Mouse (Mus musculus) thymus, adult 2 months (tissue): Measurements from ENCODE around the gene Myrf. TPM values are rescaled to one million over a fixed set of nuclear protein-coding genes. Genes with fewer than 3 reads are reported as not detected.

Source experiments
- DNase-seq: peaks from one replicate; pipeline ENCODE4 v3.0.0; 2021
- H3K27ac ChIP-seq: fragments of 200-500 bp; 2 replicates; pipeline ENCODE4 v1.5.1; 2012; ENCODE audit warnings: low read length, control low read depth; ENCODE audit not compliant: control insufficient read depth, insufficient read depth
- H3K27me3 ChIP-seq: fragments of 200-500 bp; 2 replicates; pipeline ENCODE4 v1.6.1; 2012; ENCODE audit warnings: mild to moderate bottlenecking, low read length, moderate library complexity, mixed read lengths; ENCODE audit not compliant: control insufficient read depth, insufficient read depth
- H3K36me3 ChIP-seq: fragments of 200-500 bp; 2 replicates; pipeline ENCODE4 v1.6.1; 2012; ENCODE audit warnings: mild to moderate bottlenecking, low read length, moderate library complexity; ENCODE audit not compliant: control insufficient read depth, insufficient read depth
- H3K4me1 ChIP-seq: fragments of 200-500 bp; replicated peaks from 2 replicates; pipeline ENCODE4 v1.6.1; 2012; ENCODE audit warnings: low read length; ENCODE audit not compliant: control insufficient read depth, insufficient read depth
- H3K4me3 ChIP-seq: fragments of 200-500 bp; 2 replicates; pipeline ENCODE4 v1.5.1; 2012; ENCODE audit warnings: mild to moderate bottlenecking, low read length, control low read depth, moderate library complexity; ENCODE audit not compliant: control insufficient read depth, insufficient read depth
- CTCF ChIP-seq: fragments of 200-500 bp; IDR thresholded peaks from 2 replicates; pipeline ENCODE4 v1.5.1; 2012; ENCODE audit warnings: mild to moderate bottlenecking, control low read depth, low read length, moderate library complexity, borderline replicate concordance; ENCODE audit not compliant: control insufficient read depth, poor library complexity, insufficient read depth; ENCODE audit errors: extremely low read depth
- POLR2A ChIP-seq: fragments of 200-500 bp; IDR thresholded peaks from 2 replicates; pipeline ENCODE4 v1.6.1; 2012; ENCODE audit warnings: mild to moderate bottlenecking, low read length, control low read depth, moderate library complexity; ENCODE audit not compliant: control insufficient read depth, poor library complexity, insufficient read depth; ENCODE audit errors: extremely low read depth
- WGBS: fragments of 180-500 bp; shearing (Covaris S2); methylation state at CpG from one replicate; pipeline ENCODE4 v1.1.7; 2018; 5-methylcytosine and 5-hydroxymethylcytosine counted together
- polyA plus RNA-seq: library from polyadenylated mRNA; depleted of rRNA; stranded (reverse); fragments of >200 nt; gene quantifications from 2 replicates; pipeline ENCODE4 v1.2.3, GENCODE M21; 2012

The Myrf gene
- polyA plus RNA-seq, 1 experiment: 4.9 TPM

- peak; percentile 71 for DNase-seq
- no peaks in the 10 kb centered on the region for H3K27me3 ChIP-seq
Measured at GRCm38 (mm10) chr19:10258279-10259011, 17.9 kb upstream of the Myrf start.

GRCm38 (mm10) chr19:10248128-10248527 is 7.6 kb upstream of the Myrf start:
- Histone ChIP-seq H3K27me3 (no peaks in the 10 kb centered on the region), H3K36me3 (no peaks in the 10 kb centered on the region), H3K27ac (no peak overlapping the region), H3K4me1 (no peaks in the 10 kb centered on the region), H3K4me3 (no peak overlapping the region)
- WGBS: 86% methylated on average over 20 of the region's 20 CpGs
- no peak for DNase-seq
- no peak for TF ChIP-seq CTCF
- no peak for TF ChIP-seq POLR2A

More at GRCm38 (mm10) chr19:10258279-10259011, 17.9 kb upstream of the Myrf start:
- no peak overlapping the region for H3K4me3 ChIP-seq
- 18% methylated on average over 6 of the region's 6 CpGs for WGBS
- H3K36me3 ChIP-seq: no peaks in the 10 kb centered on the region
- H3K27ac ChIP-seq: no peak overlapping the region
- peak; percentile 77; the same call in 1 of the 2 replicates for TF ChIP-seq CTCF
- no peak for TF ChIP-seq POLR2A
- no peaks in the 10 kb centered on the region for H3K4me1 ChIP-seq

DNA sequence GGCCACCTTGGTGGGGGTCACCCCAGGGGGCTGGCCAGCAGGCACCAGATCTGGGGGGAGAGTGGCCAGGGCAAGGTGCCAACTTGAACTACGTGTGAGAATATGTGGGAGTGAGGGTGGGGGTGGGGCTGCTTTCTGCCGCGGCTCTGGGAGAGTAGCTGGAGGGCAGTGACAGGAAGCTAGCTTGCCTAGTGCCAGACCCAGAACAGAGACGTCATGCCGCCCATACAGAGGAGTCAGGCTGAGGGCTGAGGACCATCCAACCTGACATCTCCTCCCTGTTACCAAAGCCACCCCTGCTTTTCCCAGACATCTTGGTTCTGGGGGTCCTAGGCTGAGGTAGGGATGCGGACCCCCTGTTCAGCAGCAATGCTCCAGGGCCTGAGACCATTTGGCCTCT is 6.6 kb upstream of the Myrf start:
- no peak overlapping the region for H3K4me3 ChIP-seq
- 22% methylated on average over 6 of the region's 6 CpGs for WGBS
- no peaks in the 10 kb centered on the region for H3K36me3 ChIP-seq
- H3K27me3 ChIP-seq: no peaks in the 10 kb centered on the region
- no peak for TF ChIP-seq POLR2A
- no peak for TF ChIP-seq CTCF
- H3K4me1 ChIP-seq: no peaks in the 10 kb centered on the region
- no peak for DNase-seq
- H3K27ac ChIP-seq: no peak overlapping the region

- WGBS: 36% methylated on average over 3 of the region's 3 CpGs
- Histone ChIP-seq H3K4me3 (no peak overlapping the region), H3K27me3 (peaks cover 7% of the 10 kb centered on the region; the same call in 1 of the 2 replicates), H3K27ac (no peak overlapping the region), H3K36me3 (no peaks in the 10 kb centered on the region), H3K4me1 (peaks cover 6% of the 10 kb centered on the region; the same call in 1 of the 2 replicates)
- DNase-seq: peak; percentile 40
- TF ChIP-seq CTCF (peak; percentile 45; the same call in 1 of the 2 replicates), POLR2A (no peak)
Measured at GRCm38 (mm10) chr19:10244183-10244582, 3.6 kb upstream of the Myrf start.

DNA sequence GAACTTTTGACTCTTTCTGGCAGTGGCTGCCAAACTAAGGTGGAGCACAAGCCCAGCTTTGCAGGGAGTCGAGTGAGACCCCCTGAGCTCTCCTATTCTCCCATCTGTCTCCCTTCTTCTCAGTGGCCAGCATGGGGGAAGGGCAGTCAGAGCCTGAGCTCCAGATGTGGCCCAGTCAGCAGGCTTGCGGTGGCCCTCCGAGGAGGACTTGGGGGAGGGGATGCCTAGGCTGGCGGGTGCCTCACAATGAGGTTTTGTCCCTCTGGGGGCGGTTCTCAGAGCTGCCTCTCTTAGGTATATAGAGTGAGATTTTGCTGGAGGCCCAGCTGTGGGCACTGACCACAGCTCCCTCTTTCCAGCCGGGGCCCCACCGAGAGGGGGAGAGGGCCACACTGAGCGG is 2.4 kb upstream of the Myrf start:
- WGBS: 58% methylated on average over 8 of the region's 8 CpGs
- Histone ChIP-seq H3K36me3 (no peaks in the 10 kb centered on the region), H3K4me1 (peaks cover 6% of the 10 kb centered on the region; the same call in 1 of the 2 replicates), H3K4me3 (no peak overlapping the region), H3K27me3 (peaks cover 7% of the 10 kb centered on the region; the same call in 1 of the 2 replicates), H3K27ac (no peak overlapping the region)
- TF ChIP-seq CTCF (no peak), POLR2A (no peak)
- DNase-seq: no peak

GRCm38 (mm10) chr19:10239975-10240653 is 434 bp downstream of the Myrf start:
- no peaks in the 10 kb centered on the region for H3K36me3 ChIP-seq
- TF ChIP-seq POLR2A (0 out of 2 replicates have a peak, but pooled peaks have one; percentile 23), CTCF (no peak)
- H3K4me3 ChIP-seq: peak overlapping the region; percentile 27
- peaks cover 6% of the 10 kb centered on the region; the same call in 1 of the 2 replicates for H3K4me1 ChIP-seq
- H3K27ac ChIP-seq: no peak overlapping the region
- WGBS: 5% methylated on average over 26 of the region's 26 CpGs
- DNase-seq: no peak
- H3K27me3 ChIP-seq: peaks cover 7% of the 10 kb centered on the region; the same call in 1 of the 2 replicates
